In the genomic region with DNA sequence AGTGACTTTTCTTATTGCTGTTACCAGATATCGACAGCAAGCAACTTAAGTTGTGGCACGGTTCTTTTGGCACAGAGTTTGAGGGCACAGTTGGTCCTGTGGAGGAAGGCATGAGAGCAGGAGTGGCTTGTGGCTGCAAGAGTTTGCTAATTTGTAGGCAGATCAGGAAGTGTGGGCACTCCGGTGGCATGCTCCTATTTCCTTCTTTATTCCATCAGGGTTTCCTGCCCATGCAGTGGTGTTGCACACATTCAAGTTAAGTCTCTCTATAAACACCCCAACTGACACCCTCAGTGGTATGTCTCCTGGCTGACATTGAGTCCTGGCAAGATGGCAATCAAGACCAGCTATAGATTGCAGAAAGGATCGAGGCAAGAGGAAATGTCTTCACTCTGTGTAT, we compare ENCODE assay signal across 27 mouse cellular contexts. TPM values are rescaled to one million over a fixed set of nuclear protein-coding genes. Genes with fewer than 3 reads are reported as not detected.
DNase-seq lines count a peak whose midpoint lies in the region; ATAC-seq and TF ChIP-seq lines count a peak whose summit lies in the region.
"Had no signal": no experiment of that assay in that cellular context is flagged by ENCODE, and none has a peak within 500 bp of the region (broad histone marks: within the 10 kb centered on the region; RNA-seq: fewer than 3 reads in every experiment).

No protein-coding gene starts in this region.

- no peak for TF ChIP-seq CTCF in cerebellum, adult 2 months (IDR thresholded peaks at IDR 0.05; ENCODE audit: borderline replicate concordance, insufficient read depth, low read depth, low read length)

- H3K4me3 ChIP-seq in cerebellum, adult 2 months (replicated peaks; ENCODE audit: insufficient read depth, low read depth, low read length), result no peak overlapping the region
- H3K4me3 ChIP-seq: embryonic facial prominence, embryonic 10.5 days; embryonic facial prominence, embryonic 12.5 days; forebrain, embryonic 13.5 days; forebrain, embryonic 15.5 days had no signal

- no peaks in the 10 kb centered on the region for H3K27me3 ChIP-seq in cerebellum, adult 2 months (ENCODE audit: control insufficient read depth, insufficient read depth, low read length)
- H3K27me3 ChIP-seq: CH12.LX; embryonic facial prominence, embryonic 12.5 days; forebrain, embryonic 13.5 days; forebrain, embryonic 15.5 days had no signal

- WGBS in cerebellum, adult 2 months, result 68% methylated on average over 4 of the region's 4 CpGs

- no peak overlapping the region for H3K27ac ChIP-seq in cerebellum, adult 2 months (ENCODE audit: insufficient read depth, low read length)
- H3K27ac ChIP-seq: embryonic facial prominence, embryonic 10.5 days; embryonic facial prominence, embryonic 12.5 days; forebrain, embryonic 13.5 days; forebrain, embryonic 15.5 days had no signal

- peak; percentile 93 for ATAC-seq in common myeloid progenitor, adult 5-6 weeks (replicated peaks; ENCODE audit: low read depth, poor library complexity, severe bottlenecking)
- ATAC-seq in hematopoietic stem cell, adult 5-6 weeks (replicated peaks in 1 of 2; ENCODE audit: insufficient read depth in 1 of 2, low FRiP score in 2 of 2, low TSS enrichment in 1 of 2, low read depth in 1 of 2, poor library complexity in 2 of 2, severe bottlenecking in 2 of 2), result peak; percentile 88 to 93
- ATAC-seq in megakaryocyte progenitor cell, adult 5-6 weeks (replicated peaks; ENCODE audit: poor library complexity), result peak; percentile 92
- ATAC-seq: activated CD4-positive, CD25-positive, alpha-beta regulatory T cell, adult 4 months; CD4-positive, CD25-positive, alpha-beta regulatory T cell, adult 4 months; forebrain, embryonic 13.5 days; forebrain, embryonic 15.5 days; forebrain, postnatal 0 days; Patski had no signal

- no peaks in the 10 kb centered on the region for H3K4me1 ChIP-seq in cerebellum, adult 2 months (ENCODE audit: control insufficient read depth, insufficient read depth, low read length)
- H3K4me1 ChIP-seq: embryonic facial prominence, embryonic 10.5 days; embryonic facial prominence, embryonic 12.5 days; forebrain, embryonic 13.5 days; forebrain, embryonic 15.5 days had no signal

- peak; percentile 44 for DNase-seq in 416B (ENCODE audit: low read depth)
- no peak for DNase-seq in frontal cortex, postnatal 36 days (ENCODE audit: low spot score in 2 of 2)
- no peak for DNase-seq in cerebellum, adult 2 months
- DNase-seq in kidney, postnatal 14 days, result no peak
- DNase-seq: adrenal gland, adult 8-10 months; adrenal gland, postnatal 14 days; adrenal gland, postnatal 36 days; B cell, adult 2 months; cerebellum, adult 11-12 months; cerebellum, adult 8-10 months; cerebellum, adult 9-11 months; cerebellum, postnatal 14 days; cerebellum, postnatal 36 days; forebrain, postnatal 0 days had no signal

- TF ChIP-seq POLR2A in cerebellum, adult 2 months (IDR thresholded peaks at IDR 0.05; ENCODE audit: borderline replicate concordance, insufficient read depth, low read length), result no peak

RNA-seq across cellular contexts. Expression of gene Slc6a2, which starts 10.8 kb away (rescaled TPM):
- not detected in 2 replicates for total RNA-seq in common myeloid progenitor, adult 5-6 weeks (2017)
- not detected in 2 replicates for total RNA-seq in hematopoietic stem cell, adult 5-6 weeks (2017)
- total RNA-seq in megakaryocyte progenitor cell, adult 5-6 weeks (2015), result not detected in 2 replicates
- total RNA-seq in megakaryocyte progenitor cell, adult 5-6 weeks (2017), result 0.04 TPM in 1 of 2 replicates, not detected in the other
- 2.0 and 3.0 TPM in 2 replicates for polyA plus RNA-seq in cerebellum, adult 2 months (2012; rRNA removed)
- total RNA-seq: CH12.LX; forebrain, postnatal 0 days had no signal
- polyA plus RNA-seq: activated CD4-positive, CD25-positive, alpha-beta regulatory T cell, adult 4 months; CD4-positive, CD25-positive, alpha-beta regulatory T cell, adult 4 months; forebrain, embryonic 11.5 days; forebrain, embryonic 13.5 days; forebrain, postnatal 0 days; G1E; Patski had no signal

RNA-seq across cellular contexts. Expression of gene Capns2, which starts 47.9 kb away (rescaled TPM):
- 1.4 and 1.9 TPM in 2 replicates for total RNA-seq in common myeloid progenitor, adult 5-6 weeks (2017)
- total RNA-seq in hematopoietic stem cell, adult 5-6 weeks (2017), result not detected in 2 replicates
- 0.37 and 0.85 TPM in 2 replicates for total RNA-seq in megakaryocyte progenitor cell, adult 5-6 weeks (2015)
- total RNA-seq in megakaryocyte progenitor cell, adult 5-6 weeks (2017), result not detected in 2 replicates
- 0.39 and 0.46 TPM in 2 replicates for polyA plus RNA-seq in cerebellum, adult 2 months (2012; rRNA removed)
- total RNA-seq: adrenal gland, postnatal 14 days; CH12.LX; G1E had no signal
- polyA plus RNA-seq: activated CD4-positive, CD25-positive, alpha-beta regulatory T cell, adult 4 months; CD4-positive, CD25-positive, alpha-beta regulatory T cell, adult 4 months; embryonic facial prominence, embryonic 10.5 days; forebrain, embryonic 11.5 days; forebrain, embryonic 13.5 days; forebrain, postnatal 0 days; G1E had no signal
